23 mouse cellular contexts compared by ENCODE assay signal in genomic region chrX:166468321-166468720, GRCm38 (mm10). TPM values are rescaled to one million over a fixed set of nuclear protein-coding genes. Genes with fewer than 3 reads are reported as not detected.
DNase-seq lines count a peak whose midpoint lies in the region; ATAC-seq lines count a peak whose summit lies in the region.
"Had no signal": no experiment of that assay in that cellular context is flagged by ENCODE, and none has a peak within 500 bp of the region (broad histone marks: within the 10 kb centered on the region; RNA-seq: fewer than 3 reads in every experiment).

No protein-coding gene starts in this region.

- peak; percentile 91 for ATAC-seq in neutrophil, adult 5-6 weeks (ENCODE audit: extremely low read depth, insufficient number of reproducible peaks, low FRiP score, poor library complexity, severe bottlenecking)
- ATAC-seq in hindbrain, embryonic 13.5 days (ENCODE audit: low FRiP score), result no peak
- ATAC-seq: forebrain, embryonic 13.5 days; forebrain, embryonic 15.5 days; forebrain, postnatal 0 days had no signal

- no peak overlapping the region for H3K4me3 ChIP-seq in hindbrain, embryonic 13.5 days
- H3K4me3 ChIP-seq: embryonic facial prominence, embryonic 13.5 days; embryonic facial prominence, embryonic 15.5 days; erythroblast, embryonic 14.5 days; forebrain, embryonic 10.5 days; forebrain, embryonic 13.5 days; forebrain, embryonic 15.5 days had no signal

- peak; percentile 44 to 49 for DNase-seq in spleen, postnatal 36 days (ENCODE audit: low spot score in 2 of 2)
- no peak for DNase-seq in spleen, adult 12 weeks (ENCODE audit: low spot score)
- DNase-seq in B cell, adult 2 months, result peak; percentile 20 to 64
- DNase-seq in ovary, postnatal 10 days (ENCODE audit: low spot score), result no peak
- DNase-seq in layer of hippocampus, adult 8-10 months (ENCODE audit: low spot score in 2 of 2), result no peak
- DNase-seq: adrenal gland, adult 8-10 months; adrenal gland, postnatal 14 days; adrenal gland, postnatal 36 days; cerebellum, adult 11-12 months; cerebellum, adult 2 months; cerebellum, adult 9-10 months; cerebellum, postnatal 10 days; cerebellum, postnatal 25 days; embryo, embryonic 11 days; forebrain, postnatal 0 days had no signal

- no peaks in the 10 kb centered on the region for H3K9me3 ChIP-seq in hindbrain, embryonic 13.5 days
- H3K9me3 ChIP-seq: embryonic facial prominence, embryonic 13.5 days; embryonic facial prominence, embryonic 15.5 days; forebrain, embryonic 10.5 days; forebrain, embryonic 13.5 days; forebrain, embryonic 15.5 days had no signal

- no peak overlapping the region for H3K4me2 ChIP-seq in hindbrain, embryonic 13.5 days
- H3K4me2 ChIP-seq: embryonic facial prominence, embryonic 13.5 days; embryonic facial prominence, embryonic 15.5 days; forebrain, embryonic 13.5 days; forebrain, embryonic 15.5 days had no signal

- no peak overlapping the region for H3K9ac ChIP-seq in hindbrain, embryonic 13.5 days
- H3K9ac ChIP-seq: embryonic facial prominence, embryonic 13.5 days; embryonic facial prominence, embryonic 15.5 days; forebrain, embryonic 13.5 days; forebrain, embryonic 15.5 days; forebrain, postnatal 0 days had no signal

- H3K27ac ChIP-seq in hindbrain, embryonic 13.5 days, result no peak overlapping the region
- H3K27ac ChIP-seq: embryonic facial prominence, embryonic 13.5 days; embryonic facial prominence, embryonic 15.5 days; forebrain, embryonic 10.5 days; forebrain, embryonic 13.5 days; forebrain, embryonic 15.5 days had no signal

- no peaks in the 10 kb centered on the region for H3K27me3 ChIP-seq in hindbrain, embryonic 13.5 days
- H3K27me3 ChIP-seq: embryonic facial prominence, embryonic 15.5 days; forebrain, embryonic 13.5 days; forebrain, embryonic 15.5 days had no signal

- 95% methylated on average over 7 of the region's 7 CpGs for WGBS in hindbrain, embryonic 13.5 days

- H3K4me1 ChIP-seq in hindbrain, embryonic 13.5 days (replicated peaks), result no peaks in the 10 kb centered on the region
- H3K4me1 ChIP-seq: embryonic facial prominence, embryonic 13.5 days; embryonic facial prominence, embryonic 15.5 days; forebrain, embryonic 10.5 days; forebrain, embryonic 13.5 days; forebrain, embryonic 15.5 days had no signal

- no peaks in the 10 kb centered on the region for H3K36me3 ChIP-seq in hindbrain, embryonic 13.5 days
- H3K36me3 ChIP-seq: embryonic facial prominence, embryonic 15.5 days; forebrain, embryonic 15.5 days had no signal

RNA-seq across cellular contexts. Expression of gene Rab9, which starts 11.3 kb away (rescaled TPM):
- 38.1 and 38.6 TPM in 2 replicates for total RNA-seq in neutrophil, adult 5-6 weeks (2017)
- total RNA-seq in layer of hippocampus, adult 8-10 months (2022), result 10 to 100 TPM; 35.9 to 42.8 (median 38.3) TPM
- 49.1 and 53.2 TPM in 2 replicates for polyA plus RNA-seq in hindbrain, embryonic 13.5 days (2015; fragmentation: Nextera tagmentation; extraction: Ambion mirVana)

RNA-seq across cellular contexts. Expression of gene Ofd1, which starts 27.8 kb away (rescaled TPM):
- total RNA-seq in neutrophil, adult 5-6 weeks (2017), result 15.6 and 18.4 TPM in 2 replicates
- 1 to 10 TPM; 4.5 to 6.6 (median 5.7) TPM for total RNA-seq in layer of hippocampus, adult 8-10 months (2022)
- 7.3 and 8.5 TPM in 2 replicates for polyA plus RNA-seq in hindbrain, embryonic 13.5 days (2015; fragmentation: Nextera tagmentation; extraction: Ambion mirVana)

RNA-seq across cellular contexts. Expression of gene Trappc2, which starts 27.9 kb away (rescaled TPM):
- 12.5 and 16.3 TPM in 2 replicates for total RNA-seq in neutrophil, adult 5-6 weeks (2017)
- total RNA-seq in layer of hippocampus, adult 8-10 months (2022), result 10 to 100 TPM; 41.9 to 56.4 (median 52.3) TPM
- 84.0 and 86.8 TPM in 2 replicates for polyA plus RNA-seq in hindbrain, embryonic 13.5 days (2015; fragmentation: Nextera tagmentation; extraction: Ambion mirVana)

RNA-seq across cellular contexts. Expression of gene Tceanc, which starts 50.0 kb away (rescaled TPM):
- total RNA-seq in neutrophil, adult 5-6 weeks (2017), result 8.3 and 10.2 TPM in 2 replicates
- total RNA-seq in layer of hippocampus, adult 8-10 months (2022), result 1 to 10 TPM; 1.3 to 1.8 (median 1.6) TPM
- polyA plus RNA-seq in hindbrain, embryonic 13.5 days (2015; fragmentation: Nextera tagmentation; extraction: Ambion mirVana), result 8.3 and 8.5 TPM in 2 replicates

Comparison
In these comparisons a context has a peak if more than half of its experiments do, and no peak if none do; other contexts are left out.
1. DNase-seq: peak in spleen, postnatal 36 days (2 of 2) and B cell, adult 2 months (2 of 2); none in spleen, adult 12 weeks (single experiment), ovary, postnatal 10 days (single experiment) and layer of hippocampus, adult 8-10 months (0 of 2).